Mouse (Mus musculus): ENCODE results near the gene Thsd7b.
"Not testable (repeated sequence)": the region's sequence is repeated elsewhere in the genome, so short reads cannot be mapped to it uniquely, and the experiment has no call there.

Thsd7b gene

DNA sequence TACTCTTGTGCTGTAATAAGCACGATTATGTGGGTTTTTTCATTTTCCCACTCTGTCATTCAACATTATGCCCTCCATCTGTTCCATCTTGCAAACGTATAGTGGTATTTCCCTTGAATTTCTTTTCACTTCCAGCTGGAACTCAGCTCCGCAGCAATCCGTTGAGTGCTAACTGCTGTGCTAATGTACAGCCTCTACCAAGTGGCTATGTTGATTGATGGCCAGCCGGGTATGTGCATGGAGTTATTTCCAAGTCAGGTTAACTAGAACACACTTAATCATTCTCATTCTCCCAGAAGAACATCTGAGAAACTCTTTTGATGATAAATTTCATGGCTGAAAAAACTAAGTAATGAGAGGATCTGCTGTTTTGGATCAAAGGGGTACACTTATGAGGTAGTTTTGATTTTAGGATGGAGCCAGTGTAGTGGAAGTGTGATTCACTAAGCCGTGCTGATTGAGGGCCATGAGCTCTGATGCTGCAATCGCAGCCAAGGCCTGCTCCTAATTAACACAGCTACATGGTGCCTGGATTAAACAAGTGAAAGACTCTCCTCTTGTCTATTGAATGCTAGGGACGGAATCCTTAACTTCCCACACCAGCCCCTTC lies 371.3 kb downstream of the Thsd7b start:
- DNase-seq (ENCODE audit: low spot score), result no peak

- DNase-seq (ENCODE audit: low spot score), result not testable (repeated sequence)
These were observed 378.3 kb downstream of the Thsd7b start for GRCm38 (mm10) chr1:129651448-129651847.

DNA sequence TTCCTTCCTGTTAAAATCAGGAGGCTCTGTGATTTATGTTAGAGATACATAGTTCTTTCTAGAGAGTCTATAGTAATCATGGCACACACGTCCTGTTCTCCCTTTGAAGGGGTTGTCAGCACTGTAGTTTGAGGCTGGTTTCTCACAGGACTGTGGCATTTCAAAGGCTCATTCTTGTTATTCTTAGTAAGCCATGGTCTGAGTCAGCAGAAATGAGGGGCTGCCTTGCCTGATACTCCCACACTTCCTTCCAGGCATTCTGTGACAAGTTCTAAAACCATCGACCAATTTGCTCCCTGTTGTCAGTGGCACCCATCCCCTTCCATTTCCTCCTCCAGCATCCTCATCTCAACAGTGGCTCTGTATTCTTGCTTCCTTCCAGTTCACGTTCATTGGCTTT lies 384.9 kb downstream of the Thsd7b start:
- DNase-seq (ENCODE audit: low spot score), result no peak

- DNase-seq (ENCODE audit: low spot score), result no peak
These were observed 402.8 kb downstream of the Thsd7b start for GRCm38 (mm10) chr1:129675878-129676277.

GRCm38 (mm10) chr1:129678851-129679250 lies 405.7 kb downstream of the Thsd7b start:
- DNase-seq (ENCODE audit: low spot score), result no peak

DNA sequence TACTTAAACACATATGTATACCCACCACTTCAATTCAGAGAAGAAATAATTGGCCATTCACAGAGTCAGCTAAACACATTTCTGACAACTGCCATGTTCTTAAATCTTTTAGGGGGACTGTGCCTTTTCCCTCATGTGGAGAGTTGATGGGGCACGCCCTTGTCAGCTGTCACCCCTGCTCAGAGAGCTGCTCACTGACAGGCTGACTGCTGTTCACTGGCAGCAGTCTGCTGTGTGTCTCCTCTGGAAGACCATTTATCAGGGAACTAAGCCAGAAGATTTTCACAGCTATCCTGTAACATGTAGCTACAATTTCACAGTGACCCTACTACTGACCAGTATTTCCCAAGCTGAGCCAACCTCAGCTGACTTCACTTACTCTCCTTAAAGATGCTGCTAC lies 432.6 kb downstream of the Thsd7b start:
- DNase-seq (ENCODE audit: low spot score), result no peak

DNA sequence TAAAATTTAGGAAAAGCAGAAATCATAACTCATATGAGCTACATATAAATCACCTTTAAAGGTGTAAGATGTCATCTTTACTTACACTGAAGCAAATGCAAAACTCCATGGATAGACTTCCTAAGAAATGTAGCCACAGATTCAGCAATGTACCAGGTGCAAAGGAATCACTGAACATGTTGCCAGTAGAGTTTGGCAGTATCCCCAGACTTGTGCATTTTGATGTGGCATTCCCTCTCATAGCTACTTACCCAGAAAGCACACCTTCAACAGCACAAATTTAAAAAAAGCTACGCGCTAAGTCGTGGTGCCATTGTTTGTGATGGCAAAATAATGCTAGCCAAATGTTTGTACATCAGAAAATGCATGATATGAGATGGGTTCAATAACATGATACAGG lies 439.6 kb downstream of the Thsd7b start:
- DNase-seq (ENCODE audit: low spot score), result no peak

GRCm38 (mm10) chr1:129713571-129713970 lies 440.5 kb downstream of the Thsd7b start:
- DNase-seq (ENCODE audit: low spot score), result no peak

DNA sequence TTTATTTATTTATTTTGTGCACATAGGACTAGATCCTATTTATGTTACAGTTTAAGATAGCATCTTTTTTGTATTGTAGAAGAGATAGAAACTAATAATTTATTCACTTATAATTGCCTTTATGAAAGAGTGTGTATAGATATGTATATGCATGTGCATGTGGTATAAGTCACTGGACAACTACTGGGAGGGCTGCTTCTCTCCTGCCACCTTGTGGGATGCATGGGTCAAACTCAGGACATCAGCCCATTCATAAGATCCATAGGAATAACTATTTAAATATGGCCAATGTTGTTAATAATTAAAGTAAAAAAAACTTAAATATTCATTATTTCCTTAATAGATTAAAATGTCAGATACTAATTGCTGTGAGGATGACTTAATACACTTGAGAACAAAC lies 446.5 kb downstream of the Thsd7b start:
- no peak for DNase-seq (ENCODE audit: low spot score)

DNA sequence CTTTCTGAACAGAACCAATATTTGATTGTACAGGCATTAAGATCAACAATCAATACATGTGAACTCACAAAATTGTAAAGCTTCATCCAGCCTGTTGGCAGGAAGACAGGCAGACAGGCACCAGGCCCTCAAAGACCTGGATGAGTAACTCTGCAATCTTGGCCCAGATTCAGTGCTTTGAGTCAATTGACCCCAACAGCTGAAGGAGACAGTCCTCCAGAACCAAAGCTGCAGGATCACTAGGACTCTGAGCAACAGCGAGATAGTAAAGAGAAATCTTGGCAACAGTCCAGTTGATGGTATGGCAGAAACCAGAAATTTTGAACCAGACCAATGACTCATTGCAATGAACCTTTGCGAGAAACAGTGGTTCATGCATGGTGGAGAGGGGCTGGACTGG lies 458.9 kb downstream of the Thsd7b start:
- no peak for DNase-seq (ENCODE audit: low spot score)

GRCm38 (mm10) chr1:129747595-129747994 lies 474.5 kb downstream of the Thsd7b start:
- no peak for DNase-seq (ENCODE audit: low spot score)

- no peak for DNase-seq (ENCODE audit: low spot score)
These were observed 483.6 kb downstream of the Thsd7b start for GRCm38 (mm10) chr1:129756548-129757240.

DNA sequence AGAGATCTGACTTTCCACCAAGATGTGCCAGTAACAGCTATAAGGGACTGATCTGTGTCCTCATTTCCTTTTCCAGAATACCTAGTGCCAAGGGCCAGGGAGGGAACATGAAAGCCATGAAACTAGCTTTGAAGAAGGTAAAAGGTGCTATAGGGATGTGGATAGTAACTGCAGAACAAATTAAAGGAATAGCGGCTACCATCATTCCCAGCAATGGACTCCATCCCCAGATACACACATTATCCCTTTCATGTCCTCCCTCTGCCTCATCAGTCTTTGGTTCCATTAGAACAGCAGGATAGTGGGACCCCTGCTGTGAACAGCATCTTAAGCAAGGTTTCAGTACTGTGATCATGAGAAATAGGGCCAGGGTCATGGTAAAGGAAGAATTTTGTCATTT lies 485.9 kb downstream of the Thsd7b start:
- DNase-seq (ENCODE audit: low spot score), result no peak

GRCm38 (mm10) chr1:129761234-129761633 lies 488.1 kb downstream of the Thsd7b start:
- DNase-seq (ENCODE audit: low spot score), result no peak

GRCm38 (mm10) chr1:129764748-129765147 lies 491.6 kb downstream of the Thsd7b start:
- no peak for DNase-seq (ENCODE audit: low spot score)

GRCm38 (mm10) chr1:129777055-129777454 lies 504.0 kb downstream of the Thsd7b start:
- DNase-seq (ENCODE audit: low spot score), result no peak

DNA sequence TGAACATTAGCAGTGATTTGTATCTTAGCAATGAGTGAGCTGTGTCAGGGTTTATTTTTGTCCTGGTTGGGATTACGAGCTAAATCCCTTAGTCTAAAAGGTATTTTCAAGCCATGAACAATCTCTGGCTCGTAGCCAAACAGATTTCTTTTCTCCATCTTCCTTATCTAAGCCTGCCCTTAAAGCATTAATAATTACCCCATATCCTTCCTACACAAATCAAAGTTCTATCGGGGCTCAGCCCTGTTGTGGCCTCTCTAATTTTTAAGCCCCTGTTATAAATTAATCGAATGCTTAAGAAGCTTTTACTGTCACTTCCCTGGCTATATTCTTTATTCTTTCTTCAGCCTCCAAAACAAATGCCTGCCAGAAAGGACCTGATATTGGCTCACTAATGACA lies 506.4 kb downstream of the Thsd7b start:
- DNase-seq (ENCODE audit: low spot score), result no peak

DNA sequence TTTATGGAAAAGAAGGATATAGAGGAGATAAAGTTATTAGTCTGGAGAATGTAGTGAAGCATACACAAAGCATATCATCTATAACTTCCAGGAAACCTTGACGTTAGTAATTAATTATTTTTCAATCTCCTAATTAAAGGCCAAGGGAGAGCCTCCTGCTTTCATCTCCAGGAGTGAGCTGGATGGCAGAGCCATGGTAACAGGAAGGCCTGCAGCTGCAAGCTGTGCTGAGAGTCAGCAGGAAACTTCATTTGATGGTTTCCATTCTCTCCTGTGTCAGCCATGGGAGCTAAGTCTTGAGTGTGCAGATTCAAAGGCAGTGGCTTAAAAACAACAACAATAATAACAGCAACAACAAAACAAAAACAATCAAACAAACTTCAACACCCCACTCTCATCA lies 507.5 kb downstream of the Thsd7b start:
- no peak for DNase-seq (ENCODE audit: low spot score)

DNA sequence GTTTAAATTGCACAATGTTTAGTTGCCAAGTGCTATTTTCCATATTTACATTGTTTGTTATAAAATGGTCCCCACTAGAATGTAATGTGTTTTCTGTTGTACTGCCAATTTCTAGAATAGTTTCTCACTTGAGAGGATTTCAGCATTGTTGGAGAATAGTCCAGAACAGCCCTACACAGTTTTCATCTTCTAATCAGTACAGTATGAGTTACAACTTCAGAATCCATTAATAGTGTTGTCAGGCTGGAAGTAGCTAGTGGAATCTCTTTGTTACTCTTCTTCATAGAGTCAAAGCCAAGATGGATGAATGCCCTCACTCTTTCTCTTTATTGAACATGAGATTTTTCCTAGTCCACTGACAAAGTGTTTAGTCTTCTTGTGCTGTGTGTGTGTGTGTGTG lies 525.4 kb downstream of the Thsd7b start:
- DNase-seq (ENCODE audit: low spot score), result no peak

DNA sequence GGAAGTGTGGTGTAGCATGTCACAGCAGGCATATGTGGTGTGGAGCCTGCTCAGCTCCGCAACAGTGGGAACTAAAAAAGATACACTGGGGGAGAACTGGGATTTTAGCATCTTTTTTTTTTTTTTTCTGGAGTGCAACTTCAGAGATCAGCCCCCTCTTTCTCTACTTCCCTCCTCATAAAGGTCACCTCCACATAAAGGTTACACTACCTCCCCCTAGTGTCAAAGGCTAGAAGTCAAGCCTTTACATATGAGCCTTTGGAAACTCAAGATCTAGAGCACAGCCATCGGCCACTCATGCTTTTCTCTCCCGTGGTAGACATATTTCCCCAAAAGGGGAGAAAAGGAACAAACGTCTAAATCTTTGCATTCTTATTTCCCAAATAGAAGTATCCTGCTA lies 553.8 kb downstream of the Thsd7b start:
- DNase-seq (ENCODE audit: low spot score), result no peak

DNA sequence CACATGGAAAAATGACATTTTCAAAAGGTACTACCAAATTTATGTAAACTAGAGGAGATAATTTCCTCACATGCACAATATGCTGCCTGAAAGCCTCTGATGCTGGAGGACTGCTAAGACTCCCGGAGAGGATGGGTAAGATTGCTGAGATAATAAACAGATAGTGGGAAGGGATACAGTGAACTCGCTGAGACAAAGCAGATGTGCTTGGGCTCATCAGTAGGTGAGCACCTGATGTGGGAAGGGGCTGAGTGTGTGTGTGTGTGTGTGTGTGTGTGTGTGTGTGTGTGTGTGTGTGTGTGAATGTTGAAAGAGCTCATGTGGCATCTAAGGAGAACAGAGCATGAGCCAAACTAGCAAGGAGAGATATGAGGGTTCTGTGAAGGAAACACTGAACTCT lies 564.2 kb downstream of the Thsd7b start:
- no peak for DNase-seq (ENCODE audit: low spot score)

- no peak for DNase-seq (ENCODE audit: low spot score)
These were observed 564.7 kb downstream of the Thsd7b start for GRCm38 (mm10) chr1:129837776-129838175.

DNA sequence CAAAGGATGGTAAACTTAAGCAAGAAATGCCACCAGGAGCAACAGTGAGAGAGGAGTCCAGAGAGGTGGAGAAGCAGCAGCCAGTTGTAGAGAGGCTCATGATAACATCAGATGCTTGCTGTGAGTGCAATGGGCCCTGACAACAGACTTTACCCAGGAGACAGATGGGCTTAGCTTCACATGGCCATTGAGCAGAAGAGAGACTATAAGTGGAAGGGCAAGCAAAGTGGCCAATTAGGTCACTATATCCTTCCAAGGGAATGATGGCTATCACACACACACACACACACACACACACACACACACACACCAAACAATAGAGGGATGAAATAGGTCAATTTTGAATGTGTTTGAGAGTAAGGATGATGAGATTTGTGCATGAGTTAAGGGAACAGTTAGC lies 565.4 kb downstream of the Thsd7b start:
- no peak for DNase-seq (ENCODE audit: low spot score)

DNA sequence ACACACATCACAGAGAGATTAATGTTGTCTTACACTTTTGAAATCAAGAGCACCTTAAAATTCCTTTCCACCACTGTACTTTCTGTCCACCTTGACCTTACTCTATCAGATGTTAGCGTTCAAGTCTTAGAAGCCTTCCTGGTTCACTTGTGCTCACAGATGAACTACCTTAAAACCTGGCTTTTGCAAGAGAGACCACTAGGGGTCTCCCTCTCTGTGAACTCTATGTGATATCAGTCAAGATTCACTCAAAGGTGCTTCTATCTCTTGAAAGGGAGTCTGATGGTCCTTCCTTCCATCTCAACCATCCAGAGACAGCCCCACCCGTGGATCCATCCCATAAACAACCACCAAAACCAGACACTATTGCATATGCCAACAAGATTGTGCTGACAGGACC lies 570.3 kb downstream of the Thsd7b start:
- no peak for DNase-seq (ENCODE audit: low spot score)

Data from testis, postnatal 14 days (tissue).